Mouse (Mus musculus) megakaryocyte progenitor cell, adult 5-6 weeks (primary cell): ENCODE measurements around the gene Col11a2. TPM values are rescaled to one million over a fixed set of nuclear protein-coding genes. Genes with fewer than 3 reads are reported as not detected.

ENCODE experiments used
- ATAC-seq: replicated peaks from 2 replicates; pipeline ENCODE4 v1.8.0; 2016; ENCODE audit warnings: mild to moderate bottlenecking, moderate TSS enrichment, inconsistent platforms; ENCODE audit not compliant: poor library complexity
- total RNA-seq, 2 experiments: library from RNA; stranded (forward) in 1 of 2; stranded (reverse) in 1 of 2; fragments of 157-497, 149-512 nt in 1 of 2; fragments of 200-1000 nt in 1 of 2; gene quantifications; 2 replicates each; pipeline versions ENCODE4 v1.2.3 to v1.2.4; 2015 to 2017

Col11a2 gene
- total RNA-seq, 2 experiments from 2014 or later, result 0.94 to 3.1 TPM

GRCm38 (mm10) chr17:34101185-34101584 is 61.9 kb downstream of the Col11a2 start:
- no peak for ATAC-seq

GRCm38 (mm10) chr17:34101604-34102032 is 62.4 kb downstream of the Col11a2 start:
- ATAC-seq, result peak; percentile 86

- no peak for ATAC-seq
Observed at GRCm38 (mm10) chr17:34102831-34103230, 63.6 kb downstream of the Col11a2 start.

GRCm38 (mm10) chr17:34104804-34105203 is 65.6 kb downstream of the Col11a2 start:
- ATAC-seq, result no peak

- no peak for ATAC-seq
Observed at GRCm38 (mm10) chr17:34106555-34106954, 67.3 kb downstream of the Col11a2 start.

GRCm38 (mm10) chr17:34107109-34107867 is 68.1 kb downstream of the Col11a2 start:
- ATAC-seq, result no peak

- ATAC-seq, result no peak
Observed at GRCm38 (mm10) chr17:34108460-34108859, 69.2 kb downstream of the Col11a2 start.

GRCm38 (mm10) chr17:34109038-34109805 is 70.0 kb downstream of the Col11a2 start:
- ATAC-seq, result peak; percentile 64

GRCm38 (mm10) chr17:34109806-34110195 is 70.6 kb downstream of the Col11a2 start:
- peak; percentile 19; the same call in 1 of the 2 replicates for ATAC-seq

GRCm38 (mm10) chr17:34110309-34110708 is 71.1 kb downstream of the Col11a2 start:
- ATAC-seq, result no peak

GRCm38 (mm10) chr17:34114114-34114513 is 74.9 kb downstream of the Col11a2 start:
- no peak for ATAC-seq

Other genes starting within 250 kb of the Col11a2 start
Only the 30 nearest of the 33 such genes appear.
- 1,132 and 1,209 TPM in 2 replicates for gene Rps28, start 214.9 kb upstream of the Col11a2 start, total RNA-seq (2015)
- 2,303 and 3,173 TPM in 2 replicates for gene Rps28, start 214.9 kb upstream of the Col11a2 start, total RNA-seq (2017)
- 161 and 174 TPM in 2 replicates for gene Ndufa7, start 214.9 kb upstream of the Col11a2 start, total RNA-seq (2015)
- gene Ndufa7, start 214.9 kb upstream of the Col11a2 start, total RNA-seq (2017), result 122 and 151 TPM in 2 replicates
- gene Cd320, start 196.3 kb upstream of the Col11a2 start, total RNA-seq (2015), result 31.3 and 37.7 TPM in 2 replicates
- 18.8 and 31.9 TPM in 2 replicates for gene Cd320, start 196.3 kb upstream of the Col11a2 start, total RNA-seq (2017)
- gene Gm7029, start 165.6 kb upstream of the Col11a2 start, total RNA-seq (2015), result 2.2 TPM in 1 of 2 replicates, not detected in the other
- gene Gm7029, start 165.6 kb upstream of the Col11a2 start, total RNA-seq (2017), result not detected in 2 replicates
- 6.6 and 10.8 TPM in 2 replicates for gene Kifc1, start 148.8 kb upstream of the Col11a2 start, total RNA-seq (2015)
- 28.6 and 30.3 TPM in 2 replicates for gene Kifc1, start 148.8 kb upstream of the Col11a2 start, total RNA-seq (2017)
- gene Platr17, start 134.3 kb upstream of the Col11a2 start, total RNA-seq (2015), result 0.17 and 0.37 TPM in 2 replicates
- gene Platr17, start 134.3 kb upstream of the Col11a2 start, total RNA-seq (2017), result 0.29 and 1.4 TPM in 2 replicates
- gene Daxx, start 130.0 kb upstream of the Col11a2 start, total RNA-seq (2015), result 35.7 and 44.5 TPM in 2 replicates
- 28.7 and 32.1 TPM in 2 replicates for gene Daxx, start 130.0 kb upstream of the Col11a2 start, total RNA-seq (2017)
- gene Tapbp, start 123.5 kb upstream of the Col11a2 start, total RNA-seq (2015), result 51.0 and 56.8 TPM in 2 replicates
- gene Tapbp, start 123.5 kb upstream of the Col11a2 start, total RNA-seq (2017), result 47.6 and 48.0 TPM in 2 replicates
- 10.0 and 11.5 TPM in 2 replicates for gene Zbtb22, start 123.5 kb upstream of the Col11a2 start, total RNA-seq (2015)
- gene Zbtb22, start 123.5 kb upstream of the Col11a2 start, total RNA-seq (2017), result 13.3 and 19.2 TPM in 2 replicates
- gene Rgl2, start 109.9 kb upstream of the Col11a2 start, total RNA-seq (2015), result 20.3 and 22.7 TPM in 2 replicates
- gene Rgl2, start 109.9 kb upstream of the Col11a2 start, total RNA-seq (2017), result 37.9 and 47.9 TPM in 2 replicates
- 124 and 132 TPM in 2 replicates for gene Pfdn6, start 99.1 kb upstream of the Col11a2 start, total RNA-seq (2015)
- 144 and 218 TPM in 2 replicates for gene Pfdn6, start 99.1 kb upstream of the Col11a2 start, total RNA-seq (2017)
- 43.7 and 53.1 TPM in 2 replicates for gene Wdr46, start 98.8 kb upstream of the Col11a2 start, total RNA-seq (2015)
- 64.4 and 65.4 TPM in 2 replicates for gene Wdr46, start 98.8 kb upstream of the Col11a2 start, total RNA-seq (2017)
- gene B3galt4, start 87.9 kb upstream of the Col11a2 start, total RNA-seq (2015), result 1.1 and 2.7 TPM in 2 replicates
- 5.8 and 7.6 TPM in 2 replicates for gene B3galt4, start 87.9 kb upstream of the Col11a2 start, total RNA-seq (2017)
- 16.6 and 19.1 TPM in 2 replicates for gene Vps52, start 83.6 kb upstream of the Col11a2 start, total RNA-seq (2015)
- 13.7 and 15.7 TPM in 2 replicates for gene Vps52, start 83.6 kb upstream of the Col11a2 start, total RNA-seq (2017)
- gene Rps18, start 83.4 kb upstream of the Col11a2 start, total RNA-seq (2015), result 3,964 and 4,103 TPM in 2 replicates
- gene Rps18, start 83.4 kb upstream of the Col11a2 start, total RNA-seq (2017), result 1,202 and 1,622 TPM in 2 replicates
- 914 and 1,011 TPM in 2 replicates for gene H2-K1, start 39.1 kb upstream of the Col11a2 start, total RNA-seq (2015)
- 697 and 748 TPM in 2 replicates for gene H2-K1, start 39.1 kb upstream of the Col11a2 start, total RNA-seq (2017)
- 8.1 and 9.6 TPM in 2 replicates for gene Ring1, start 14.8 kb upstream of the Col11a2 start, total RNA-seq (2015)
- gene Ring1, start 14.8 kb upstream of the Col11a2 start, total RNA-seq (2017), result 9.8 and 12.7 TPM in 2 replicates
- gene H2-Ke6, start 11.4 kb upstream of the Col11a2 start, total RNA-seq (2015), result 61.7 and 65.6 TPM in 2 replicates
- gene H2-Ke6, start 11.4 kb upstream of the Col11a2 start, total RNA-seq (2017), result 36.6 and 46.5 TPM in 2 replicates
- gene Slc39a7, start 7.8 kb upstream of the Col11a2 start, total RNA-seq (2015), result 6.2 and 9.5 TPM in 2 replicates
- gene Slc39a7, start 7.8 kb upstream of the Col11a2 start, total RNA-seq (2017), result 101 and 107 TPM in 2 replicates
- gene Rxrb, start 7.6 kb upstream of the Col11a2 start, total RNA-seq (2015), result 22.1 and 22.2 TPM in 2 replicates
- gene Rxrb, start 7.6 kb upstream of the Col11a2 start, total RNA-seq (2017), result 34.2 and 42.6 TPM in 2 replicates
- gene H2-Oa, start 52.9 kb downstream of the Col11a2 start, total RNA-seq (2015), result 7.7 and 9.6 TPM in 2 replicates
- gene H2-Oa, start 52.9 kb downstream of the Col11a2 start, total RNA-seq (2017), result 2.7 TPM in 2 replicates
- gene H2-DMa, start 80.1 kb downstream of the Col11a2 start, total RNA-seq (2015), result 72.0 and 74.5 TPM in 2 replicates
- gene H2-DMa, start 80.1 kb downstream of the Col11a2 start, total RNA-seq (2017), result 56.5 and 61.1 TPM in 2 replicates
- gene Brd2, start 83.2 kb downstream of the Col11a2 start, total RNA-seq (2015), result 269 and 306 TPM in 2 replicates
- gene Brd2, start 83.2 kb downstream of the Col11a2 start, total RNA-seq (2017), result 260 and 284 TPM in 2 replicates
- 3.9 and 5.8 TPM in 2 replicates for gene H2-DMb2, start 103.9 kb downstream of the Col11a2 start, total RNA-seq (2015)
- gene H2-DMb2, start 103.9 kb downstream of the Col11a2 start, total RNA-seq (2017), result 6.7 and 8.5 TPM in 2 replicates
- 36.2 and 39.4 TPM in 2 replicates for gene H2-DMb1, start 113.6 kb downstream of the Col11a2 start, total RNA-seq (2015)
- 47.0 and 60.3 TPM in 2 replicates for gene H2-DMb1, start 113.6 kb downstream of the Col11a2 start, total RNA-seq (2017)
- 27.6 and 30.5 TPM in 2 replicates for gene Tap1, start 148.1 kb downstream of the Col11a2 start, total RNA-seq (2015)
- 62.5 and 82.8 TPM in 2 replicates for gene Tap1, start 148.1 kb downstream of the Col11a2 start, total RNA-seq (2017)
- 112 and 120 TPM in 2 replicates for gene Psmb9, start 148.3 kb downstream of the Col11a2 start, total RNA-seq (2015)
- 122 and 126 TPM in 2 replicates for gene Psmb9, start 148.3 kb downstream of the Col11a2 start, total RNA-seq (2017)
- gene Psmb8, start 158.3 kb downstream of the Col11a2 start, total RNA-seq (2015), result 289 and 290 TPM in 2 replicates
- gene Psmb8, start 158.3 kb downstream of the Col11a2 start, total RNA-seq (2017), result 461 and 471 TPM in 2 replicates
- 8.5 and 17.1 TPM in 2 replicates for gene Tap2, start 164.1 kb downstream of the Col11a2 start, total RNA-seq (2015)
- gene Tap2, start 164.1 kb downstream of the Col11a2 start, total RNA-seq (2017), result 54.6 and 67.9 TPM in 2 replicates
- gene H2-Ob, start 199.5 kb downstream of the Col11a2 start, total RNA-seq (2015), result 6.6 and 13.1 TPM in 2 replicates
- gene H2-Ob, start 199.5 kb downstream of the Col11a2 start, total RNA-seq (2017), result 3.7 and 8.6 TPM in 2 replicates